Mouse (Mus musculus): ENCODE data around the gene Sept9.

Gene Sept9

GRCm38 (mm10) chr11:117248734-117249248 lies 49.3 kb downstream of the Sept9 start:
- DNase-seq: no peak

DNA sequence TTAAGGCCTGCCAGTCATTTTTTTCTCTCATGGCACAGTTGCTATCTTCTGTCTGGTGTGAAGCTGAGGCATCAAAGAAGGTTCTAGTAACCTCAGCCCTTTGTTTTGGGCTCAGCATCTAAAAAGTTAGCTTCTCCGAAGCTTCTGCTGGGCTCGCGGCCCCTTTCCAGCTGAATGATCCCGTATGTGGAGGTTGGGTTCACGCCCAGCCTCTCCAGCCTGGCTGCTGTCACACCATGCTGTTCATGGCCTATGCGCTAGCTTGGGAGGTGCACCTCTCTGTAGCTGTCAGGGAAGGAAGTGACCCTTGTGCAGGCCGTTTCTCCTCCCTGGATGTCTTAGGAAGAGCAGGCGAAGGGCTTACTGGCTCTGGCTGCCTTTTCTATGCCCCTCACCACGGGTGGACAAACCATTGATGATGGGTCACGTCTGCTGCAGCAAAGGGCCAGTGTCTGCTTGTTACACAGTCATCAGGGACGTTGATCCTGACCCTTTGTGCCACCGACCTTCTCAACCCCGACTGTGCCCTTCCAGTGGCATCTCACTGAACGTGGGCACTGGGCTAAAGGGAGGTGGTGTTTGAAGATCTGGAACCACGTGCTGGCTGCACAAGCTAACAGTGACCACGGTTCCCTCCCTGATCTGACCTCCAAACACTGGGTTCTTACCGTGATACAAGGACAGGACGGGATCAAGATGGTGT lies 50.0 kb downstream of the Sept9 start:
- DNase-seq: no peak

- no peak for DNase-seq
Measured at GRCm38 (mm10) chr11:117249985-117250928, 50.8 kb downstream of the Sept9 start.

DNA sequence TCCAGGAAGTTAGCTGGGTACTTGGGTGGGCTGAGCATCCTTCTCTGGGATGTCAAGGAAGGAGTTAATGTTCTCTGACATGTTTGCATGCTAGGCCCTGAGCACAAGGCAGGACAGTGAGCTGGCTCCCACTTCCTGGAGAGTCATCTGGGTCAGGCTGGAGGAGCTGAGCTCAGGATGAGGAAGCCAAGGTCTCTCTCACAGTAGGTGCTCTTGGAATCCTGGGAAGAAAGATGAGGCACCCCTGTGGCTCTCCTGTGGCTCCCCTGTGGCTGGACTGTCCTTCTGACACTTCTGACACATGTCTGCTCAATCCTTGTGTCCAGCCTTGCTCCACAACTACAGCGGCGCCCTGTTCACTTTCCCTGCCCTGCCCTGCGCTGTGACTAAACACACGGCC lies 52.3 kb downstream of the Sept9 start:
- DNase-seq: no peak

- no peak for DNase-seq
Measured at GRCm38 (mm10) chr11:117252846-117253245, 53.4 kb downstream of the Sept9 start.

- DNase-seq: no peak
Measured at GRCm38 (mm10) chr11:117254161-117255107, 55.0 kb downstream of the Sept9 start.

- no peak for DNase-seq
Measured at GRCm38 (mm10) chr11:117255108-117255489, 55.6 kb downstream of the Sept9 start.

- no peak for DNase-seq
Measured at GRCm38 (mm10) chr11:117256088-117256487, 56.6 kb downstream of the Sept9 start.

DNA sequence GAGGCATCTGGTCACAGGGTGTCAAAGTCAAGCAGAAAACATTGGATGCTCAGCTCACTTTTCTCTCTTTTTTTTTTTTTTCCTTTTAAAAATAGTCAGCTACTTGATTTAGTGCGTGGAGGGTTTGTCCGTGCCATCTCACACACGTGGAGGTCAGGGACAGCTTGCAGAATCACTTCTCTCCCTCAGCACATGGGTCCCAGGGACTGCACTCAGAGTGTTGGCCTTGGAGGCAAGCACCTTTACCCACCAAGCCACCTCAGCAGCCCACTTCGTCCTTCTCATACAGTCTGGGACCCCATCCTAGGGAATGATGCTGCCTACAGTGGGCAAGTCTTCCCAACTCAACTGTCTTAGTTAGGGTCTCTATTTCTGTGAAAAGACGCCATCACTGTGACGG lies 57.4 kb downstream of the Sept9 start:
- no peak for DNase-seq

DNA sequence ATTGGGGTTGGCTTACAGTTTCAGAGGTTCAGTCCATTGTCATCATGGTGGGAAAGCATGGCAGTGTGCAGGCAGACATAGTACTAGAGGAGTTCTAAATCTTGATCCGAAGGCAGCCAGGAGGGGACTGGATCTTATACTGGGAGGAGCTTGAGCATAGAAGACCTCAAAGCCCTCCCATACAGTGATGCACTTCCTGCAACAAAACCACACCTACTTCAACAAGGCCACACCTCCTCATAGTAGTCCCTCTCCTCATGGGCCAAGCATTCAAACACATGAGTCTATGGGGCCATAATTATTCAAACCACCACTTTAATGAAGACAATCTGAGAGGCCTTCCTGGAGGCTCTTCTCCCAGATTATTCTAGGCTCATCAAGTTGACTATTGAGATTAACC lies 57.8 kb downstream of the Sept9 start:
- DNase-seq: no peak

- DNase-seq: no peak
Measured at GRCm38 (mm10) chr11:117257842-117258241, 58.4 kb downstream of the Sept9 start.

DNA sequence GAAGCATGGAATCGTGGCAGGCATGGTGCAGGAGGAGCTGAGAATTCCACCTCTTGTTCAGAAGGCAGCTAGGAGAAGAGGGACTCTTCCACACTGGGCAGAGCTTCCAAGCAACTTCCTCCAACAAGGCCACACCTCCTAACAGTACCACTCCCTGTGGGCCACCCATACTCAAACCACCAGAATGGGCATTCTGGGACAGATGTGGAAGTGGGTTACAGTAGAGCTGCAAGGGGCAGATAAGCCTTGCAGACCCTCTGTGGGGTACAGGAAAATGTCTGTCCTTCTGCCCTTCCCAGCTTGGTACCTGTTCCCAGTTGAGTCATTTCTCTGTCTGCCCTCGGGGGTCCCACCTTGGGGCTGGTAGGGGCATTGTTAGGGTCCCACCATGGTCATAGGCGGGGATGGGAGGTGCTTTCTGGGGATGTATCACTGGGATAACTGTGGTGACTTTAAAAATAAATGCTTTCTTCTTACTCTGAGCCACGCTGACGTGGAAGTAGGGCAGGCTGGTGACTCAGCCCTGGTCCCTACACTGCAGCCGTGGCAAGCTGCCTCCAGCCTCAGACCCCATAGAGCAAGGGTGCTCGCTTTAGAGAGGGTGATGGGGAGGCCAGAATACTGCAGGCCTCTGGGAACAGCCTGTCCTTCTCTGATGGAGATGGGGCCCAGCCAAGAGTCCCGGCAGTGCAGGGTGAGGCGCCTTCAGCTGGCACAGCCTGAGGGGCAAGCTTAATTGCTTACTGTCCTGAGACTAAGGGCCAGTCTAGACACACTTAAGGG lies 59.9 kb downstream of the Sept9 start:
- no peak for DNase-seq

GRCm38 (mm10) chr11:117260631-117261030 lies 61.2 kb downstream of the Sept9 start:
- no peak for DNase-seq

- no peak for DNase-seq
Measured at GRCm38 (mm10) chr11:117263096-117263808, 63.8 kb downstream of the Sept9 start.

DNA sequence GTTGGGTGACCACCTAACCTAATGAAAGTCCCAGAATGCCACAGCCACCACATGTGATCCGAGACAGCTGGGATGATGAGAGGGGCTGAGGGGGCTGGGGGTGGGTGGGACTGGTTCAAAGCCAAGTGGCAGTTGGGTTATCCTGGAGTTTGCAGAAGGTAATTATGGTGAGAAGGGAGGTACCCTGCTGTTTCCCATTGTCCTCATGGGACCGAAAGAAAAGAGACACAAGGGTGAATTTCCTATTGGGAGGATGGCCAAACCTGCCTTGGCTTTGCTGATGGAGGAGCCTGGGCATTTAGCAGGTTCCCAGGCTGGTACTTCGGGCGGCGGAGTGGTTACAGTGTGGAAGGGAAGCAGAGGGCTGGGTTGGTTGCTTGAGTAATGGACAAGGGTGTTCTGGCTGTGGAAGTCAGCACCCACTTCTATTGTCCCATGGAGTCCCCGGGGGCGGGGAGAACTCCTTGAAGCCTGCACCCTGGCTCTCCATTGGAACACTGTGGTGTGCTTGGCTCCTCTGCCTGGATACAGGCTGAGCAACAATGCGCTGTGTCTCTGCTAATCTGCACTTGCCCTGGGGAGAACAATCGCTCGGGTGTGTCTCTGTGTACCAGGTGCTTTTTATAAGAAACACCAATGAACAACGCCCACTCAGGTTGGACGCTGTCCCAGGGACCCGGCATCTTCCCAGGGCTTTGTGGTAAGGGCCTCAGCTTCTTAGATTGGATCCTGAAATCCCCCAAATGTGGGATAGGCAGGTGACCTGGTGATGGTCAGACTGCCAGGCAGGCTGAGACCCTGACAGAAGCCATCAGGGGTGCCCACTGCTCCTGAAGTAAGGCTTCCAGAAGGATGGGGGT lies 64.9 kb downstream of the Sept9 start:
- no peak for DNase-seq

- peak; percentile 27 to 42 for DNase-seq
Measured at GRCm38 (mm10) chr11:117265270-117265980, 66.0 kb downstream of the Sept9 start.

DNA sequence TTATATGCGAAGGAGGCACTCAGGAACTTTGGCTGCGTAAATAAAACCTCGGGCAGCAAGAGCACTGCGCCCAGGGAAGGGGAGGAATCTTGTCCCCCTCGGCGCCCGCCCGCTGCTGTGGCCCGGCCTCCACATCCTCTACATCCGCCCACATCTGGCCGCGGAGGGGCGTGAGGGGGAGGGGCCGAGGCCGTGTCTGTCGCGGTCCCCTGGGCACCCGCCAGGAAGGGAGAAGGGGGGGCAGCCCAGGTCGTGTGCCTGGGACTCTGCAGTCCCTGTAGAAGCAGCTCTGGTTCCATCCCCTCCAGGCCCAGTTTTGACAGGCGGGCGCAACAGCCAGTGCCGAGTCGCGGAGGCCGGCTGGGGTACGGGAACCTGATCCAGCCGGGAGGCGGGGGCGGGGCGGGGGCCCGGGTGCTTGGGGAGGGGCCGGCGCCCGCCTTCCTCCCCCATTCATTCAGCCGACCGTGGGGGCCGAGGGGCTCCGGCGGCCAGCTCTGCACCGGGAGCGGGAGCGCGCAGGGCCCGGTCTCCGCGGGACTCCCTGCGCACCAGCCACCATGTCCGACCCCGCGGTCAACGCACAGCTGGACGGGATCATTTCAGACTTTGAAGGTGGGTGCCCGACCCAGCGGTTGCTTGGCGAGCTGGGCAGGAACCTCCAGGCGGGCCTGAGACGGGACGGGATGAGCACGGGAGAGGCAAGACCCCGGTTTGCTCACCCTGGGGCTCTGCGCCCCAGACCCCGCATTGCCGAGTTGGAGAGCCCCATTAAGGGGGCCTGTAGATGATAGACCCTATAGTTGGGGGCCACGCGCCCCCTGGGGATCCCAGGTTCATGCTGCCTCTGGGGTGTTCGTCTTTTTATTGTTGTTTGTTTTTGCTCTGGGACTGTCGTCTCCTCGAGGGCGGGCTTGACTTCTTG lies 66.8 kb downstream of the Sept9 start:
- peak; percentile 83 to 86 for DNase-seq

Measured in B cell, adult 2 months (primary cell).